Mouse (Mus musculus) c-Kit-positive CD71-positive TER-119-negative erythroid progenitor cells, embryonic 14.5 days (primary cell): Measurements from ENCODE around the gene Col28a1.
A peak's percentile ranks its signal among the peaks of the same experiment; 100 is the strongest.

Experiments used
- DNase-seq: peaks from one replicate; pipeline ENCODE4 v3.0.0-alpha.2; 2013; ENCODE audit warnings: low read depth

Col28a1 gene

GRCm38 (mm10) chr6:8119116-8119515 is 73.3 kb downstream of the Col28a1 start:
- no peak for DNase-seq

GRCm38 (mm10) chr6:8118577-8118976 is 73.8 kb downstream of the Col28a1 start:
- DNase-seq: no peak

GRCm38 (mm10) chr6:8105870-8106706 is 86.3 kb downstream of the Col28a1 start:
- DNase-seq: no peak

- DNase-seq: no peak
These were observed 91.2 kb downstream of the Col28a1 start for GRCm38 (mm10) chr6:8101224-8101623.

- no peak for DNase-seq
These were observed 96.6 kb downstream of the Col28a1 start for GRCm38 (mm10) chr6:8095856-8096255.

- DNase-seq: no peak
These were observed 98.1 kb downstream of the Col28a1 start for GRCm38 (mm10) chr6:8094160-8094953.

- DNase-seq: no peak
These were observed 98.9 kb downstream of the Col28a1 start for GRCm38 (mm10) chr6:8093556-8093955.

GRCm38 (mm10) chr6:8086847-8087246 is 105.6 kb downstream of the Col28a1 start:
- peak; percentile 16 for DNase-seq

- no peak for DNase-seq
These were observed 107.6 kb downstream of the Col28a1 start for GRCm38 (mm10) chr6:8084806-8085205.

GRCm38 (mm10) chr6:8083196-8083595 is 109.2 kb downstream of the Col28a1 start:
- no peak for DNase-seq

- DNase-seq: no peak
These were observed 114.8 kb downstream of the Col28a1 start for GRCm38 (mm10) chr6:8077572-8078146.

- no peak for DNase-seq
These were observed 117.5 kb downstream of the Col28a1 start for GRCm38 (mm10) chr6:8074914-8075313.

- DNase-seq: no peak
These were observed 123.4 kb downstream of the Col28a1 start for GRCm38 (mm10) chr6:8068979-8069378.

- DNase-seq: no peak
These were observed 124.0 kb downstream of the Col28a1 start for GRCm38 (mm10) chr6:8068394-8068793.

GRCm38 (mm10) chr6:8067124-8067523 is 125.3 kb downstream of the Col28a1 start:
- DNase-seq: no peak

- DNase-seq: peak; percentile 9
These were observed 126.2 kb downstream of the Col28a1 start for GRCm38 (mm10) chr6:8066208-8066607.

GRCm38 (mm10) chr6:8059199-8059598 is 133.2 kb downstream of the Col28a1 start:
- DNase-seq: no peak

GRCm38 (mm10) chr6:8048216-8048615 is 144.2 kb downstream of the Col28a1 start:
- no peak for DNase-seq

GRCm38 (mm10) chr6:8046446-8046845 is 146.0 kb downstream of the Col28a1 start:
- no peak for DNase-seq

- DNase-seq: no peak
These were observed 146.6 kb downstream of the Col28a1 start for GRCm38 (mm10) chr6:8045825-8046224.

- DNase-seq: no peak
These were observed 163.7 kb downstream of the Col28a1 start for GRCm38 (mm10) chr6:8028711-8029110.

- DNase-seq: no peak
These were observed 166.9 kb downstream of the Col28a1 start for GRCm38 (mm10) chr6:8025332-8026129.
